Mouse (Mus musculus) kidney, adult 2 months (tissue): ENCODE data around the gene Sh3gl3. TPM values are rescaled to one million over a fixed set of nuclear protein-coding genes. Genes with fewer than 3 reads are reported as not detected.

ENCODE experiments used
- DNase-seq: peaks from one replicate; pipeline ENCODE4 v3.0.0; 2021
- H3K27ac ChIP-seq: fragments of 200-500 bp; 2 replicates; pipeline ENCODE4 v1.5.1; 2012; ENCODE audit warnings: low read depth, low read length, control low read depth, inconsistent platforms; ENCODE audit not compliant: insufficient read depth
- H3K27me3 ChIP-seq: fragments of 200-500 bp; replicated peaks from 2 replicates; pipeline ENCODE4 v1.6.1; 2012; ENCODE audit warnings: mild to moderate bottlenecking, moderate library complexity, low read length, inconsistent platforms; ENCODE audit not compliant: control insufficient read depth, insufficient read depth
- H3K36me3 ChIP-seq: fragments of 200-500 bp; 2 replicates; pipeline ENCODE4 v1.6.1; 2012; ENCODE audit warnings: mild to moderate bottlenecking, moderate library complexity, low read length, inconsistent platforms; ENCODE audit not compliant: control insufficient read depth, insufficient read depth
- H3K4me1 ChIP-seq: fragments of 200-500 bp; 2 replicates; pipeline ENCODE4 v1.6.1; 2011; ENCODE audit warnings: low read length; ENCODE audit not compliant: control insufficient read depth, insufficient read depth
- H3K4me3 ChIP-seq: fragments of 200-500 bp; 2 replicates; pipeline ENCODE4 v1.5.1; 2011; ENCODE audit warnings: mild to moderate bottlenecking, low read depth, low read length, control low read depth; ENCODE audit not compliant: insufficient read depth
- CTCF ChIP-seq: fragments of 200-500 bp; conservative IDR thresholded peaks from 2 replicates; pipeline ENCODE4 v1.5.1; 2011; ENCODE audit warnings: low read depth, mild to moderate bottlenecking, control low read depth, low read length, moderate library complexity, mixed read lengths; ENCODE audit not compliant: insufficient read depth, insufficient read length
- POLR2A ChIP-seq: fragments of 200-500 bp; IDR thresholded peaks from one replicate; pipeline ENCODE4 v1.6.1; 2011; ENCODE audit warnings: low read depth, low read length, control low read depth
- WGBS: fragments of 180-500 bp; shearing (Covaris S2); methylation state at CpG from one replicate; pipeline ENCODE4 v1.1.7; 2018; 5-methylcytosine and 5-hydroxymethylcytosine counted together
- polyA plus RNA-seq: library from polyadenylated mRNA; depleted of rRNA; stranded (reverse); fragments of >200 nt; gene quantifications from 2 replicates; pipeline ENCODE4 v1.2.3, GENCODE M21; 2012

Gene Sh3gl3
- polyA plus RNA-seq, 1 experiment = 0.36 TPM

- WGBS = 83% methylated on average over 8 of the region's 8 CpGs
Measured at GRCm38 (mm10) chr7:82206787-82207186, 33.1 kb downstream of the Sh3gl3 start.

GRCm38 (mm10) chr7:82221380-82221933, 47.8 kb downstream of the Sh3gl3 start:
- WGBS = 91% methylated on average over 9 of the region's 9 CpGs
- DNase-seq = no peak
- no peaks in the 10 kb centered on the region for H3K36me3 ChIP-seq
- H3K27me3 ChIP-seq = no peaks in the 10 kb centered on the region
- no peaks in the 10 kb centered on the region for H3K4me1 ChIP-seq
- no peak overlapping the region for H3K4me3 ChIP-seq
- H3K27ac ChIP-seq = no peak overlapping the region
- TF ChIP-seq POLR2A (no peak), CTCF (no peak)

More at GRCm38 (mm10) chr7:82206787-82207186, 33.1 kb downstream of the Sh3gl3 start:
- no peak for DNase-seq
- no peaks in the 10 kb centered on the region for H3K4me1 ChIP-seq
- no peaks in the 10 kb centered on the region for H3K27me3 ChIP-seq
- H3K27ac ChIP-seq = no peak overlapping the region
- H3K4me3 ChIP-seq = no peak overlapping the region
- no peak for TF ChIP-seq POLR2A
- no peak for TF ChIP-seq CTCF
- no peaks in the 10 kb centered on the region for H3K36me3 ChIP-seq

GRCm38 (mm10) chr7:82223906-82224846, 50.5 kb downstream of the Sh3gl3 start:
- Histone ChIP-seq H3K27ac (no peak overlapping the region), H3K36me3 (no peaks in the 10 kb centered on the region), H3K4me1 (no peaks in the 10 kb centered on the region), H3K4me3 (no peak overlapping the region), H3K27me3 (no peaks in the 10 kb centered on the region)
- DNase-seq = no peak
- 28% methylated on average over 10 of the region's 10 CpGs for WGBS
- TF ChIP-seq POLR2A (no peak), CTCF (no peak)

- no peaks in the 10 kb centered on the region for H3K36me3 ChIP-seq
- TF ChIP-seq CTCF = no peak
- TF ChIP-seq POLR2A = no peak
- 73% methylated on average over 7 of the region's 7 CpGs for WGBS
- no peak overlapping the region for H3K4me3 ChIP-seq
- no peaks in the 10 kb centered on the region for H3K4me1 ChIP-seq
- H3K27ac ChIP-seq = no peak overlapping the region
- no peaks in the 10 kb centered on the region for H3K27me3 ChIP-seq
- no peak for DNase-seq
Measured at GRCm38 (mm10) chr7:82233201-82233600, 59.6 kb downstream of the Sh3gl3 start.

GRCm38 (mm10) chr7:82234010-82234897, 60.6 kb downstream of the Sh3gl3 start:
- Histone ChIP-seq H3K36me3 (no peaks in the 10 kb centered on the region), H3K27ac (no peak overlapping the region), H3K4me3 (no peak overlapping the region), H3K27me3 (no peaks in the 10 kb centered on the region), H3K4me1 (no peaks in the 10 kb centered on the region)
- DNase-seq = no peak
- WGBS = 47% methylated on average over 11 of the region's 11 CpGs
- TF ChIP-seq POLR2A (no peak), CTCF (no peak)

GRCm38 (mm10) chr7:82234898-82235290, 61.3 kb downstream of the Sh3gl3 start:
- H3K27me3 ChIP-seq = no peaks in the 10 kb centered on the region
- H3K4me3 ChIP-seq = no peak overlapping the region
- H3K27ac ChIP-seq = no peak overlapping the region
- no peaks in the 10 kb centered on the region for H3K36me3 ChIP-seq
- WGBS = 34% methylated on average over 3 of the region's 4 CpGs
- no peak for DNase-seq
- no peak for TF ChIP-seq POLR2A
- TF ChIP-seq CTCF = no peak
- no peaks in the 10 kb centered on the region for H3K4me1 ChIP-seq
